11 mouse cellular contexts compared by ENCODE assay signal in genomic region chr9:105048351-105048750, GRCm38 (mm10). TPM values are rescaled to one million over a fixed set of nuclear protein-coding genes. Genes with fewer than 3 reads are reported as not detected.
DNase-seq lines count a peak whose midpoint lies in the region; TF ChIP-seq lines count a peak whose summit lies in the region.
"Had no signal": no experiment of that assay in that cellular context is flagged by ENCODE, and none has a peak within 500 bp of the region (broad histone marks: within the 10 kb centered on the region; RNA-seq: fewer than 3 reads in every experiment).

No protein-coding gene starts in this region.

- no peak for TF ChIP-seq CTCF in olfactory bulb, adult 2 months (IDR thresholded peaks at IDR 0.05; ENCODE audit: insufficient read depth, low read depth, low read length)

- H3K27ac ChIP-seq in olfactory bulb, adult 2 months (ENCODE audit: insufficient read depth, low read depth, low read length): peak overlapping the region; percentile 96
- H3K27ac ChIP-seq: liver, embryonic 13.5 days had no signal

- H3K4me3 ChIP-seq in olfactory bulb, adult 2 months (ENCODE audit: insufficient read depth, low read depth, low read length): no peak overlapping the region
- H3K4me3 ChIP-seq: liver, embryonic 13.5 days had no signal

- peak; percentile 55 for DNase-seq in brain, embryonic 18.5 days (ENCODE audit: low read depth, low spot score)
- peak; percentile 53 to 83 for DNase-seq in frontal cortex, adult 2 months (ENCODE audit: extremely low spot score in 1 of 2, low spot score in 1 of 2)
- peak; percentile 62 for DNase-seq in left cerebral cortex, adult 11 months (ENCODE audit: low spot score)
- no peak for DNase-seq in lung, postnatal 10 days
- DNase-seq in gastrocnemius, adult 18-20 months (ENCODE audit: low spot score): no peak
- no peak for DNase-seq in thymus, postnatal 36 days
- DNase-seq: cerebellum, adult 18-20 months; gastrocnemius, postnatal 25 days; liver, embryonic 13.5 days; thymus, adult 2 months had no signal

- TF ChIP-seq POLR2A in olfactory bulb, adult 2 months (IDR thresholded peaks at IDR 0.05; ENCODE audit: insufficient read depth, low read depth, low read length): no peak

- 13% methylated on average over 10 of the region's 10 CpGs for WGBS in olfactory bulb, adult 2 months

- H3K4me1 ChIP-seq in olfactory bulb, adult 2 months (ENCODE audit: control insufficient read depth, insufficient read depth, low read length): peaks cover 9% of the 10 kb centered on the region
- H3K4me1 ChIP-seq: liver, embryonic 13.5 days had no signal

RNA-seq across cellular contexts. Expression of gene Mrpl3, which starts 4.7 kb away (rescaled TPM):
- polyA plus RNA-seq in frontal cortex, adult 2 months (2012; rRNA removed): 77.5 and 78.2 TPM in 2 replicates
- 121 and 370 TPM in 2 replicates for polyA plus RNA-seq in olfactory bulb, adult 2 months (2012; ENCODE audit: insufficient read depth, insufficient read length, low replicate concordance, missing spikeins)
- total RNA-seq in gastrocnemius, adult 18-20 months (2021): 10 to 100 TPM; 75.1 to 76.0 TPM

Comparison
In these comparisons a context has a peak if more than half of its experiments do, and no peak if none do; other contexts are left out.
1. DNase-seq: peak in brain, embryonic 18.5 days (single experiment), frontal cortex, adult 2 months (2 of 2) and left cerebral cortex, adult 11 months (single experiment); none in lung, postnatal 10 days (single experiment), gastrocnemius, adult 18-20 months (single experiment) and thymus, postnatal 36 days (0 of 2).